Mouse (Mus musculus) B cell, adult 2 months (primary cell): ENCODE data around the gene Vezf1.
A peak's percentile ranks its signal among the peaks of the same experiment; 100 is the strongest.
"Not testable (repeated sequence)": the region's sequence is repeated elsewhere in the genome, so short reads cannot be mapped to it uniquely, and the experiment has no call there.

Experiments used
- DNase-seq, 2 experiments: peaks; one replicate each; pipeline ENCODE4 v3.0.0; 2022

The Vezf1 gene

DNA sequence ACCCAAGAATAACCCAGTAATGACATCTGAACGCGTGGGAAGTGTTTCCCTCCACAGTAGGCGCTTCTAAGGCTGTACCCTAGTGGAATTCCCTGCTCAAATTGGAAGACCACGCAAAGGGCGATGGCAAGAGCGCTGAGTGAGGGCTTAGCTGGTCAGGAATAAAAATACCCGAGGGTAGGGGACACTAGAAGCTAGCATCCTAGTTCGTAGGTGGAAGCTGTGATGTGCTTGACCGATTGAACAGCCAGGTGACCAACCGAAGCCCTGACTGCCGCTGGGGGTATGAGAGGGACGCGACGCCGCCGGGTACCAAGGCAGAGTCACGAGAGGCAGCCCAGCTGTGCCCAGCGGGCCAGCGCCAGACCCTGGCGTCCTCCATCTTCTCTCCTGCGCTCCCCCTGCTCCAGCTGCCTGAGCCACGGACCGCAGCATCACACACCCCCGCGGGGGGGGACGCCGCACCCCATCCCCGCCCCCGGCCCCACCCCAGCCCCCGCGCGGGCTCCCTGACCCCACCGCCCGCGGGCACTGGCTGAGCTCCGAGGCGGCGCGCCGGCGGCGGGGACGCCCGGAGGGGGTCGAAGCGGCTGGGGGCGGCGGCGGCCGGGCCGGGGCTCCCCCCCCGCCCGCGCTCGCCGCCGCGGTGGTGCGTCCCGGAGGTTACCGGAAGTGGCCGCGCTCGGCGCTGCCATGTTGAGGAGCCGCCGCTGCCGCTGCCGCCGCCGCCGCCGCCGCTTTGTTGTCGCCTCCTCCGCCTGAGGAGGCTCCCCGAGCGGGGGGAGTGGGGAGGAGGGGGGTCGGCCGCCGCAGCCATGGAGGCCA lies at the start of gene Vezf1:
Gene Vezf1 (plus strand): TSS at position 694 of the 825 bp plus-strand sequence.
- DNase-seq, result peak; percentile 78 to 85

DNA sequence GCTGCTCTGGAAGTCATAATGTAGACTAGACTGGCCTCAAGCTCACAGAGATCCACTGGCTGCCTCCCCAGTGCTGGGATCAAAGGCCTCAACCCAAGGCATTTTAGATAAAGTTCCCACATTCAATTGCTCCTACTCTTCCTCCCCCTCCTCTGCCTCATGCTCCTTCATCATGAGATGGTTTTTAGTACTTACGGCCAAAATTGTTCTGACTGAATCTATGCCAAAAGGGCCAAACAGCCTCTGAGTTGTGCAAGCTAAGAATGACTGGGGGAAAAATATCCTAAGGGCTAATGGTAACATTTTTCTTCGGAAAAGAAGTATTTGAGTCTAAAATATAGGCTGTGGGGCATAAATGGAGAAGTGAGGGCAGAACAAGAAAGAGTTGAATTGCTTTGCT lies 44.1 kb upstream of the Vezf1 start:
- no peak for DNase-seq

DNA sequence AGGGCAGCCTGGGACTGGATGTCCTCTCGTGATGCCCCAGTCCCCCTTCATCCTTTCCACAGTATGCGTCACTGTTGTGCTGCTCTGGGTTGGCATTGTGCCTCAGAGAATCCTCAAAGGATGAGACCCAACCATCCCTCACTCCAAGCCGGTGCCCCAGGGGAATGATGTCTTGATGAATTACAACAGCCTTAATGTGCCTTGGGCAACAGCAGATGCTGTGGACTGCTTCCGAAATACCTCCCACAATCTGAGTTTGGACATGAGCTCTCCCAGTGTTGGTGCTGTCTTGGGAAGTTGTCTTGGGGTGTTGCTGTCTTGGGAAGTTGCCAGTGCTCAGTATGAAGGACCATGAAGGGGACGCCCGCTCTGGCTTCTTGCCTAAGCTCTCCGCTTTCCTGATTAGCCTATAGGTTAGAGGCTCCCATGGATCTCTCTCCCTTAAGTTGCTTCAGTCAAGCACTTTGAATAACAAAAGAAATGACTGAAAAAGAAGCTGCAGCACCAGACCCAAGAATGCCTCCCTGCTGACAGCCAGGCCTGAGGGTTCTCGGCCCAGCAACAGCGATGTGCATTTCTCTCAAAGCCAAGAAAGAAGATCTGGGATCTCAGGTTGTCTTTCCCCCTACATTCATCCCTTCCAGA lies 40.6 kb upstream of the Vezf1 start:
- no peak for DNase-seq

DNA sequence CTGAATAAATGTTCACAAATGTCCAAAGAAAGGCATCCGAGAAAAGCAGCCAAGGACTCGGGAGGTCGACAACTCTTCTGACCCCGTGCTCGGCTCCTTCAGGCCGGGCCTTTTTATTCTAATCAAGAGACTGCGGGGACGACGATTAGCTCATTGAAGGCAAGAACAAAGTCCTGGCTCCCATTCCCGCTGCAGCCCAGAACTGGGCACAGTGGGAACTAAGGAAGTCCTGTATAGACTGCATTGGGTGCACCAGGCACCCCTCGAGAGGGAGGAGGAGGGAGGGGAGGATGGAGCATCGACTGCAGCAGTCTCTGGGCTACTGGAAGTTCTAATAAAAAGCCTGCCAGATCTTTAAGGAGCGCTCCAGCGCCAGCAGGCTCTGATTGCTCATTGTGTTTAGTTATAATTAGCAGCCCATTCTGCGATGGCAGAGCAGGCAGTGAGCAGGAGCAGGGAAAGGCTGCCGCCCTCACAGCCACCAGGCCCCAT lies 39.8 kb upstream of the Vezf1 start:
- DNase-seq, result no peak

DNA sequence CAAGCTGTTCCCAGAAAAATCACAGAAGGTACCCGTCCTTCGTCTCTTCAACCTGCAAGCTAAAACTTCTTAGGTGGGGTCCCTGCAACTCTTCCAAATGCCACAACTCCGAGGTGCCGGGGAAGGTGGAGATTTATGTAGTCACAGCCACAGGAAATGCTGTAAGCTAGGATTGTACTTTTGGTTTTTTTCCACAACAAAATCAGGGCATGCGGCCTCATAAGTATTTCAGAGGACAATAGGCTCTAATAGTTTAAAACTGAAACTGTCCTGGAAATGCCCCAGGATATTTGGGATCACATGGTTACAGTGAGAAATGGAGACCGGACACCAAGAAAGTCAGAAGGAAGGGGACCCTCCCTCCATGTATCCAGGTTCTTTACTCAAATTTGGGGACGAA lies 37.9 kb upstream of the Vezf1 start:
- no peak for DNase-seq

DNA sequence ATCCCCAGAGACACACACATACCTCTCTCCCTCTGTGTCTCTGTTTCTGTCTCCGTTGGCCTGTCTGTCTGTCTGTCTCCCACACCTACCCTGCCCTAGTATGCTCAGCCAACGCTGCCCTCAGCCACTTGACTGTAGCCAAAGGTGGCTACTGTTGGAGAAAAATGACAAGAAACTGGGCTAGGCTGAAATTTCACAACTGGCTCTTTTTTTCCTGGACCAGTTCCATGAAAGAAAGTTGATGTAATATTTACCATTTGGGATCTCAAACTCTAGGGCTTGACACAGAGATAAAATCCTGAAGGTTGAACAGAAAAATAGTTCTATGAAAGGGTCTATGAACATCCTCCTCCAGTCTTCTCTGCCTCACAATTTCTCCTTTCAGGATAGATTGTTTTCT lies 37.2 kb upstream of the Vezf1 start:
- DNase-seq, result no peak

DNA sequence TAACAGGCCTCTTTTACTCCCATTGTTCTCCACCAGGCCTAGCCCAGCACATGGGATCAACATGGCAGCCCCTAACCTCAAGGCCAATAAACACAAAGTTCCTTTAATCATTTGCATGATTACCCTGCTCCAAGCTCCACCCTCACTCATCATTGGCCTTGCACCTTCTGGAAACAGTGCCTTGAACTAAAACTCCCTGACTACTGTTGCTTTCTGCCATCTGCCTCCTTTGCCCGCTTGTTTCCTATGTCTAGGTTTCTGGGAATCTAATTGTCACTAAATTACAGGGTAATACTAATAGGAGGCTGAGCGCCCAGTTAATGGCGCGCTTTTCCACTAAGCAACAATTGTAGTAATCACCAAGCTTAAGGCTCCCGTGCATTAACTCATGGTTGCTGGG lies 36.3 kb upstream of the Vezf1 start:
- DNase-seq, result no peak

DNA sequence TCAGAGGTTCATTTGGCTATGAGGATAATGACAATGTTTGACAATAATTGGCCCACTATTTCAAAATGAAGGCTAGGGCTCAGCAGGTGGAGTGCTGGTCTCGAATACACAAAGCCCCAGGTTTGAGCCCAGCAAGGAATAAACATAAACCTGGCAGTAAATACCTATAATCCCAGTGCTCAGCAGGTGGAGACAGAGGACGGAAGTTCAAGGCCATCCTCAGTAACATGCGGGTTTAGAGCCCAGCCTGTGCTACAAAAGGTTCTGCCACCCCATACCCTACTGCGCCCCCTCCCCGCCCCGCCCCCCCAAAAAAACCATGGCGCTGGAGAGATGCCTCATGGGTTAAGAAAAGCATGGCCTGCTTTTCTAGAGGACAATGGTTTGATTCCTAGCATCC lies 32.1 kb upstream of the Vezf1 start:
- DNase-seq, result no peak

DNA sequence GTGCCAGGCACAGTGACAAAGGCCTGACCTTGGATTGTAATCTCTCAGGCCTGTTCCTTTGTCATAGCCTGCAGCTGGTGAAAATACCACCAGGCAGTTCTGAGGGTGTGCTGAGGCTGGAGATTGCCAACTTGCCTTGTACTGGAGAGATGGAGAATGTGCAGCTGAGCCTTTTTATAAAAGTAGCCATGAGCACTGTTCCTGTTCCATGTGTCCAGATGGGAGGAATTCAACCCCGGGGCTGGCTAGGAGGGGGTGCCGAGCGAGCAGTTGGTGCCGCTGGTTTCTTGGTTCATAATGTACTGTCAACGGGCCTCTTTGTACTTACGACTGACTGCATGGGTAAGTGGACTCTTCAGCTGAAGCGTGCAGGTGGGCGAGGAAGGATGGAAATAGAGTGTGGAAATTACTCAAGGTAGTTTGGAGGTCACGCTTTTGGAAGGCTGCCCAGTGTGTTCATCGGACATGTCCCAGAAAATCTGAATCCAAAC lies 31.3 kb upstream of the Vezf1 start:
- no peak for DNase-seq

DNA sequence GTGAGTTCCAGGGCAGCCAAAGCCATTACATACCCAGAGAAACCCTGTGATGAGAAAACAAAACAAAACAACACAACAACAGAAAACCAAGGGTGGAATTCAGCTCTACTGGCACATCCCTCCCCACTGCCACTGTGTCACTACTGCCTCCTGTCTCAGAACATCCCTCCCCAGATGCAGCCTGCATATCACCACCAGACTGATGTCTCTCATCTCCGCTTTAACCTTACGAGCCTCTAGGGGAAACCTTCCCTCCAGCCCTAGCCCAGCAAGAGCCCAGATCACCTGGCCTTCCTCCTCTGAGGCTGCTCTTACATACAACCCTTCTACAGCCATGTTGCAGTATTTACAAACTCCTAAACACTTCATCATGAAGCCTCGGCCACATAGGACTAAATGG lies 30.7 kb upstream of the Vezf1 start:
- no peak for DNase-seq

DNA sequence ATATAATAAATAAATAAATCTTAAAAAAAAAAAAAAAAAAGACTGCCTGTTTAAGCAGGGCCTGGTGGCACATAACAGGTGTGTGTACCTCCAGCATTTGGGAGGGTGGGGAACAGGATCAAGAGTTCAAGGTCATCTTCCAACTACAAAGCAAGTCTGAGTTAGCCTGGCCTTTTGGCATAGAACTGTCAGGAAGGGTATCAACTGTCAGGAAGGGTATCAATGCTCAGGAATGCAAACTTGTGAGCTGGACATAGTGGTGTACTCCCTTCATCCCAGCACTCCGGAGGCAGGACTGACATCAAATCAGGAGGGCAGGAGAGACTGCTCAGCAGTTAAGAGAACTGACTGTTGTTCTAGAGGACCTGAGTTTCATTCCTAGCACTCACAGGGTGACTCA lies 29.0 kb upstream of the Vezf1 start:
- no peak for DNase-seq

DNA sequence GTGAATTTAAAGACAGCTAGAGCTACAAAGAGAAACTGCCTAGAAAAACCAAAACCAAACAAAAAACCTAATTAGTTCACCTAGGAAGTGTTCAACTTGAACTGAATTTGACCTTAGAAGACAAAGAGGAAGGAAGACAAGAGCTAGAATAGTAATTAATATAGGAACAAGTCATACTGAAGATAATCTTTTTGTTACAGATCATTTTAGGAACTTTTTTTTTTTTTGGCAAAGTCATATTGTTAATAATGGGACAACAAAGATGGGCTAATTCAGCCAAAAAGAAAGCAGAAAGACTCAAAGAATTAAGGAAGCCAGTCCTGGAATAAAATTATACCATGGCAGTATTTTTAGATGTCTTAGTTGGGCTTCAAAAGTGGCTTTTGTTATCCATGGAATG lies 23.8 kb upstream of the Vezf1 start:
- DNase-seq, result no peak

DNA sequence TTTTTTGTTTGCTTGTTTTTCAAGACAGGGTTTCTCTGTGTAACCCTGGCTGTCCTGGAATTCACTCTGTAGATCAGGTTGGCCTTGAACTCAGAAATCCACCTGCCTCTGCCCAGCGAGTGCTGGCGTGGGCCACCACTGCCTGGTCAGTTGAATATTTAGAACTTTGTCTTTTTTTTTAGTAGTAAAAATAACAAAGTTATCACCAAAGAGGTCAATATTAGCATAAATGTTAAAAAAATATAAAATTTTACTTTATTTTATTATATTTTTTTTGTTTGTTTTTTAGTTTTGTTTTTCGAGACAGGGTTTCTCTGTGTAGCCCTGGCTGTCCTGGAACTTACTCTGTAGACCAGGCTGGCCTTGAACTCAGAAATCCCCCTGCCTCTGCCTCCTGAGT lies 22.9 kb upstream of the Vezf1 start:
- not testable (repeated sequence) for DNase-seq

DNA sequence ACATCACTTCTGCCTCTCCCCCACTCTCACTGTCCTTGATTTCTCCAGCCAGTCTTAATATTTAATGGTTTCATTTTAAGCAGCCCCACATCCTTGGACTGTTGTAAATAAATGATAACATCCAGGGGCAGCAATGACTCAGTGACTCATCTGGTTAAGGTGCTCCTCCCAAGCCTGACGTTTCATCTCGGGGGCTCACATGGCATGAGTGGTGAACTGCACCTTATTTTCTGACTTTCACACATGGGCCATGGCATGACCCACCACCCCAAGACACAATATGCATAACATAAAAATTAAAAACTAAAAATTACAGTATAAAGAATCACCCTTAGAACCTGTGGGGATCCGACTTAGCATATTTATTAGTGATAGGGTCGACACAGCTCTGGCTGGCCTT lies 22.2 kb upstream of the Vezf1 start:
- DNase-seq, result no peak

DNA sequence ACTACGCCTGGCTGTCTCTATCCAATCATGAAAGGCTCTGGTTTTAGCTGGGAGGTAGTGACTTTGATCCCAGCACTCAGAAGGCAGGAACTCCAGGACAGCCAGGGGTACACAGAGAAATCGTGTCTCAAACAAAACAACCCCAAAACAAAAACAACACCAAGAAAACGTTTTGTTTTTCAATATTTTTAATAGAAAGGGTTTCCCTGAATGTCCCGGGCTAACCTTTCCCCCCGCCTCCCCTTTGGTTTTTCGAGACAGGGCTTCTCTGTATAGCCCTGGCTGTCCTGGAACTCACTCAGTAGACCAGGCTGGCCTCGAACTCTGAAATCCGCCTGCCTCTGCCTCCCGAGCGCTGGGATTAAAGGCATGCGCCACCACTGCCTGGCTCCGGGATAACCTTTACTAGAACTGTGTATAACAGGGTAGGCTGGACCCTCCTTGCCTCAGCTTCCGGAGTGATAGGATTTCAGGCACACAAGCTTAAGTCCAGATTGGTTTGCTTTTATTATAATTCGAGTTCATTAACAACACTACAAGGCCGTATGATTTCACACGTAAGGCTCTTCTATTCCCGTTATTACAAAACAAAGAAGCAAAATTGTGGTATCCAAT lies 21.6 kb upstream of the Vezf1 start:
- DNase-seq, result no peak

DNA sequence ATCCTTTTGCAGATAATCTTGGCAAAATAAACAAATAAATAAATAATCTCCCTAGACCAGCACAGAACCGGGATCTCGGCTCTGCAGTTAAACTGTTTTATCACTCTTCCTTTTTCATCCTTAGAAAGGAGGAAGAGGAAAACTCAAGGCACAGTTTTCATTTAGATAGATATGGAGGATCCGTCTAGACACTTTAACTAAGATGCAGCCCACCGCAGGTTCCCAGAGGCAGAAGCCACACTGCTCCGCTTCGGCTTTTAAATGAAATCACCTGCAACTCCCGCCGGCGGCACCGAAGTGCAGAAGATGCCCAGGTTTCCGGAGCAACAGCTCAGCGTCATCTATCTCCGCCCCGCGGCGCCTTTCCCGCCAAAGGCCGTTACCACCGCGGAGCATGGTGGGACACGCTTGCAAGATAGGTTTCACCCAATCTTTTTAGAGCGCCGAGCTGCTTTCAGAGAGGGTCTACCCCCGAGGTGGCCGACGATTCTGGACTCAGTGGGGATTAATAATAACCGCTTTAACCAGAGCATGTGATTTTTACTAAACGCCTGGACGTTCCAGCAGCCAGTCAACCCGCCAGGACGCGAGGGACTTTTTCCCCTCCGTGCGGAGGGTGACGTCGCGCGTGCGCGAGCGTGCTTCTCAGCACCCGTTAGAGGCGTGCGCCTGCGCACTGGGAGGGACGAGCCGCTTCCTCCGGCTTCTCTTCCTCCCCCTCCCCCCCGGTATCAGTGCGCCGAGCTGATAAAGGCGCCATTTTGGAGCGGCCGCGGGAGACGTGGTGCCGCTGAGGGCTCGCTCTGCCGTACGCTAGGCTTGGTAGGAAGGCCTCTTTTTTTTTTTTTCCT lies 20.9 kb upstream of the Vezf1 start, which contains the start of gene Srsf1:
Gene Srsf1 (plus strand): TSS at position 430 of the 851 bp plus-strand sequence.
- DNase-seq, result peak; percentile 97 to 98

DNA sequence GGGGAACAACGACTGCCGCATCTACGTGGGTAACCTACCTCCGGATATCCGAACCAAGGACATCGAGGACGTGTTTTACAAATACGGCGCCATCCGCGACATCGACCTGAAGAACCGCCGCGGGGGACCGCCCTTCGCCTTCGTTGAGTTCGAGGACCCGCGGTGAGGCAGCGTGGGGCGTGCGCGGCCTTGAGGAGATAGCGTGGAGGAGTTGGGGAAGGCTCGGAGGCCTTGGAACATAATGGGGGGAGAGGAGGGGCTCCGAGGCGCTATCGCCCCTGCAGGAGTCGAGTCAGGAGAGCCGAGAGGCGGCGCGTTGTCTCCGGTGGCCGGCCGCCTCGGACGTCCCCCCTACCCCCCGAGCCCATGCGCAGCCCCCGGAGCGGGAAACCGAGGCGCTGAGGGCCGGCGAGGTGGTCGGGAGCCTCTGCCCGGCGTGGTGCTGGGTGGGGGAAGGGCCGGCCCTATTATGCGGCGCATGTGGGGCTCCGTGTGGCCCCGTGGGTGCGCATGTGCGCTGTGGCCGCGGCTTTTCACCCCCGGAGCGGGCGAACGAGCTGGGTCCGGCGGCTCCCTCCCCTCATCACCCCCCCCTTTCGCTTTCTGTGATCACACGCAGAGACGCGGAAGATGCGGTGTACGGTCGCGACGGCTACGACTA lies 20.1 kb upstream of the Vezf1 start:
- peak; percentile 70 to 73 for DNase-seq

DNA sequence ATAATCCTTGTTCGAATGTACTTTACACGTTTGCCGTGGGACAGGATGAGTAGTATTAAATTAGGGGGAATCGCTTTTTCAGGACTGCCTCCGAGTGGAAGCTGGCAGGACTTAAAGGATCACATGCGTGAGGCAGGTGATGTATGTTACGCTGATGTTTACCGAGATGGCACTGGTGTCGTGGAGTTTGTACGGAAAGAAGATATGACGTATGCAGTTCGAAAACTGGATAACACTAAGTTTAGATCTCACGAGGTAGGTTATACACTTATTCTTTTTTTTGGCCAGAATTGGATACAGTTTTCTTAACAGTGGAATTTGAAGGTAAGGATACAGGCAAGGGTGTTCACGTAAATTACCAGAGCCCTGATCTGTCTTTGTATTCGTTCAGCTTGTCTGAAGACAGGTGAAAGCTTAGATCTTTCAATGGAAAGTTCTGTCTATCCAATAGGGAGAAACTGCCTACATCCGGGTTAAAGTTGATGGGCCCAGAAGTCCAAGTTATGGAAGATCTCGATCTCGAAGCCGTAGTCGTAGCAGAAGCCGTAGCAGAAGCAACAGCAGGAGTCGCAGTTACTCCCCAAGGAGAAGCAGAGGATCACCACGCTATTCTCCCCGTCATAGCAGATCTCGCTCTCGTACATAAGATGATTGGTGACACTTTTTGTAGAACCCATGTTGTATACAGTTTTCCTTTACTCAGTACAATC lies 19.0 kb upstream of the Vezf1 start:
- DNase-seq, result peak; percentile 45

DNA sequence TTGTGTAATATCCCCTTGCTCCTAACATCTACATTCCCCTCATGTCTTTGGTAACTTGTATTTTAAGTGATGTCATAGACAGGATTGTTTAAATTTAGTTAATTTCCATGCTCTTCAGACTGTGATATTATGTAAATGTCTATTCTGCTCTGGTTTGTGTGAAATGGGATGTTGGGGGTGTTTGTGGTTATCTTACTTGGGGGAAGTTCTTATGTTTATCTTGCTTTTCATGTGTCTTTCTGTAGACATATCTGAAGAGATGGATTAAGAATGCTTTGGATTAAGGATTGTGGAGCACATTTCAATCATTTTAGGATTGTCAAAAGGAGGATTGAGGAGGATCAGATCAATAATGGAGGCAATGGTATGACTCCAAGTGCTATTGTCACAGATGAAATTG lies 18.3 kb upstream of the Vezf1 start:
- no peak for DNase-seq

DNA sequence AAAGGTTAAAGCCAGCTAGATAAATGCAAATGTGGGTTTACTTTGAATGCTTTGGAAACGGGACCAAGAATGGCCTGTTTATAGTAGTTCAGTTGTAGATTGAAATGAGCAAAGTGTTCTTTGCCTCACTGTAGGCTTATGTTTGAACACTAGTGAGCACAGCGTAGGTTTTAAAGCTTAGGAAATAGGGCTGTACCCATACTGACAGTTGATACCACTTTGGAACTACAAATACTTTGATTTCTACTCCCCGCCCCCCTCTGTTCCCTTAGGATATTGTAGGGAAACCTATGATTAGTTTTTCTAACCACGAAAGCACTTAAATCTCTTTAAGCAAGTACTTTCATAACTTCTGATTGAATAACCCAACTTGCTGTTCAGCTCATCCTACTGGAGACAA lies 15.4 kb upstream of the Vezf1 start:
- DNase-seq, result no peak

DNA sequence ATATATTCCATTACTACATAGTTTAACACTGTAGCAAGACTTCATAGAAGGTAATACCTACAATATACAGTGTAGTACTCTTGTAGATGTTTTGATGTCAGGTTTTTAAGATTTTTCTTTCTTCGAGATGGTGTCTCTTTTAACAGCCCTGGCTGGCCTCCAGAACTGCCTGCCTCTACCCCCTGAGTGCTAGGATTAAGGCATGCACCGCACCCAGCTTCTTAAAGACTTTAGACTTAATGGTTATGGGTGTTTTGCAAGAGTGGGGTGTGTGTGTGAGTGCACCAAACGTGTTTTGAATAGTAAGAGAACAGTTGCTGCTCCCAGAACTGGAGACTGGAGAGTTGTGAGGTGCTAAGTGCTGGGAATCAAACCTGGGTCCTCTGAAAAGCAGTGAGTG lies 14.3 kb upstream of the Vezf1 start:
- DNase-seq, result no peak

DNA sequence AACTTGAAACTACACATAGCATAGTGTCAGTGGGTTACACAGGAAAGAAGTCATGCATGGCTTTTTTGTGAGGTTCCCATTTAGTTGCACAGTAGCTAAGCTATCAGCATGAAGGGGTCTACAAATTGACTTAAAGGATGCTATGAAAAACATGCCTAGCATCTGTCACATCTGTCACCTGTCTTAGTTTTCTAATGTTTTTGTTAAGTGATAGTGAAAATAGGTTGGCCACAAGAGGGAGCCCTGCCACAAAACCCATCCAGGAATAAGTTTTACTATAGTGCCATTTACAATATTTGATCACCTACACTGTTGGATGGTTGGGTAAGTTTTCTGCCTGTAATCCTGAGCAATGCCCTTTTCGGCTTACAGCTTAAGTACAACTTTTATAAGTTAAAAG lies 13.5 kb upstream of the Vezf1 start:
- peak; percentile 77 to 80 for DNase-seq
